Mouse (Mus musculus) splenic B cell, adult 2 months (primary cell): ENCODE results near the gene Adamts15.
A peak's percentile ranks its signal among the peaks of the same experiment; 100 is the strongest.

Source experiments
- DNase-seq: peaks from one replicate; pipeline ENCODE4 v3.0.0-alpha.2; 2011; ENCODE audit warnings: low read depth, low spot score
- H3K27me3 ChIP-seq: 2 replicates; pipeline ENCODE4 v1.6.1; 2012; ENCODE audit warnings: mild to moderate bottlenecking, low read length, moderate library complexity, mixed read lengths; ENCODE audit not compliant: control insufficient read depth, poor library complexity, insufficient read depth, severe bottlenecking
- H3K36me3 ChIP-seq: 2 replicates; pipeline ENCODE4 v1.6.1; 2012; ENCODE audit warnings: mild to moderate bottlenecking, low read length, moderate library complexity, mixed read lengths; ENCODE audit not compliant: control insufficient read depth, poor library complexity, insufficient read depth, severe bottlenecking

Gene Adamts15

GRCm38 (mm10) chr9:30942512-30943313 is 20.5 kb upstream of the Adamts15 start, which contains the start of gene Adamts8:
Gene Adamts8, plus strand, starts transcription at chr9:30942562.
- Histone ChIP-seq H3K36me3 (no peaks in the 10 kb centered on the region), H3K27me3 (no peaks in the 10 kb centered on the region)
- no peak for DNase-seq

- H3K36me3 ChIP-seq = no peaks in the 10 kb centered on the region
- no peaks in the 10 kb centered on the region for H3K27me3 ChIP-seq
- peak; percentile 59 for DNase-seq
Measured at GRCm38 (mm10) chr9:30940328-30940727, 18.1 kb upstream of the Adamts15 start.

DNA sequence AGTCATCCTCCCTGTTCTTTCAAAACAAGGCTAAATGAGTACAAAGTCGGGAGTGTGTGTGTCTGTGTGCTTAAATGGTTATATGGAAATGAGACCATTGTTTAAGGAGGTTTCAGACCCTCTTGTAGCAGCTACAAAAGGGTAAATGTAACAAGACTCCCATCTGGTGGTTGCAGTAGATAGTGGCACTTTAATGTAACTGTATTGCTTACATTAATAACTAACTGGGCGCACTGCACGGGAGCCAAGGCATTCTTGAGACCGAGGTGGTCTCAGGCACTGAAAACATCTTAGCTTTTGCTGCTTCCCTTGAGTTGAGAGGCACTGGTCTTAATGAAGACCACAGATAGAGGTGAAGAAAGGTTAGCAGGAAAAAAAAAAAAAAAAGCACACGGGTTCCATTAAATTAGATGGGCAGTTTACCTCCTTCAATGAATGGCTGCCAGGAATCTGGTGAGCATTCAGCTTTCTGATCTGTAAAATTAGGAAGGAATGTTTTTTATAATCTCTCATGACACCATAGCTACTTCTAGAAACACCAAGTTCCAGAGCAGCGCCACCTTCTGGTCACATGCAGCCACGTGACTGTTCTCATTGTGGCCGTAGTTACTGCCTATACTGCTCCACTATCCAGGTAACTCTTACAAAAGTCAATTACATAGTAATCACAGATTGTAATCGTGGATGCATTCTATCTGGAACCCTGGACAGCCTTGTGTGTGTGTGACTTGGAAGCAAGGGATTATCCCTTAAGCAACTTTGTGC is 14.6 kb upstream of the Adamts15 start:
- DNase-seq = peak; percentile 22
- Histone ChIP-seq H3K36me3 (no peaks in the 10 kb centered on the region), H3K27me3 (no peaks in the 10 kb centered on the region)

DNA sequence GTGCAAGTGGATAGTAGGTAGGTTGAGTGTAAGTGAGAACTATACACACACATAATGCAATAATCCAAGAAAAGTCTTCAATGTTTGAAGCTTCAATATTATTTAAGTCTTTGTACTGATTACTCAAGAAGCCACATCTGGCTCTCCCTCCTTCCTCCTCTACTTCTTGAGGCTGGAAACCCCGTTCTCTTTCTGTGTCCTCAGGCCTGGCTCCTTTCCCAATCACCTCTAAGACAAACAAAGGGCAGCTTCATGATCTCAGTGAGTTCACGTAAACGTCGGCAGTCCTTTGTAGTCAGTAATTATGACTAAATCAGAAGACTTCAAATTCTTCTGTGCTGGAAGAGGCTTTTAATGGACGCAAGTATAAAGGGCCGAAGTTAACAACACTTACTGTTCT is 12.6 kb upstream of the Adamts15 start:
- Histone ChIP-seq H3K27me3 (no peaks in the 10 kb centered on the region), H3K36me3 (no peaks in the 10 kb centered on the region)
- DNase-seq = no peak

DNA sequence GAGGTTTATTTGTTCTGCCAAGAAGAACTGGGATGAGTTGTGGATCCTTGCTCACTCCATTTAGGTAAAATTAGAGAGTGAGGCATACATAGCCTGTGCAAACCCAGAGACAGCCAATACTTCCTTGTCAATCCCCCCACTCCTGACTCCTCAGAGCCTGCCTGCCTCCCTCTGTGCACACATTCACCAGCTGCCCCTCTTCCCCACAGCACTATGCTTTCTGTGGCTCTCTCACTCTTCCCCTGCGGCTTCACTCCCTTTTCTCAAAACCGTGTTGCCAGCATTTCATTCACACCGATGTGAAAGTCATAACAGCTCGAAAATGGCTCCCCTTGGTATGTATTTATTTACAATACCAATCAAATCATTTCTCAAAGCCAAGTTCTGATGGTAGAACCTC is 10.1 kb upstream of the Adamts15 start:
- Histone ChIP-seq H3K36me3 (no peaks in the 10 kb centered on the region), H3K27me3 (no peaks in the 10 kb centered on the region)
- no peak for DNase-seq

GRCm38 (mm10) chr9:30928759-30929158 is 6.5 kb upstream of the Adamts15 start:
- H3K27me3 ChIP-seq = no peaks in the 10 kb centered on the region
- DNase-seq = no peak
- no peaks in the 10 kb centered on the region for H3K36me3 ChIP-seq

DNA sequence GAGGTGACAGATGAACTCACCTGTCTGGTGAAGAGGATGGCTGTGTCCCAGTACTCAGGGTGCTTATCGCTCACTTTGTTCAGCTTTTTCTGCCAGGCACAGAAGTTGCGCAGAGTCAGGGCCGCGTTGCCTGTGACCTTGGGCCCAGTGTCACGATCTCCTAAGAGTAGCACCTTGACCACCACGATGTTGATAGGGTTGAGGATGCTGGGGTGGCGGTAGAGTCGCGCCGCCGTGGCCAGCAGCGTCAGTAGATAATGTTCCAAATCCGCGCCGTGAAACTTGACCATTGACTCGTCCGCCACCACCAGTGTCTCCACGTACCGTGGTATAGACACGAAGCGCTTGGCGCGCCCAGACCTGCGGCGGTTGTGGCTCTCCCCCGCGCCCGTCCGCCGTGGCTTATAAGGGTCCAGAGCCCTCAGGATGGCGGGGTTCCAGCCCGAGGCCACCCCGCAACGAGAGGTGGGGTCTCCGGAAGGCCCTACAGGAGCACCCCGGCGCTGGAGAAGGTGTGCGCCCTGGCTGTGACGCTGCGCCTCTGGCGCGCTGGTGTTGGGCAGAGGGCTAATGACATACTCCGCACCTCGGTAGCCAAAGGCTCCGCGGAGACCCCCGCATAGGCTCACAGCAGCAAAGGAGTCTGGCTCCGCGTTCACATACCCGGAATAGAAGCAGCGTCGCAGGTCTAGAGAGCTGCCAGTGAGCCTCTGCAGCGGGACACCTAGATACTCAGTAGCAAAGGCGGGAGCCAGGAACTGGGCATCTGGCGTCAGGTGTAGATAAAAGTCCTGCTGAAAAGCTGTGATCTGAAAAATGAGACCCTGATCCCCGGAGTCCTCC is 770 bp downstream of the Adamts15 start:
- no peaks in the 10 kb centered on the region for H3K36me3 ChIP-seq
- H3K27me3 ChIP-seq = no peaks in the 10 kb centered on the region
- DNase-seq = no peak

DNA sequence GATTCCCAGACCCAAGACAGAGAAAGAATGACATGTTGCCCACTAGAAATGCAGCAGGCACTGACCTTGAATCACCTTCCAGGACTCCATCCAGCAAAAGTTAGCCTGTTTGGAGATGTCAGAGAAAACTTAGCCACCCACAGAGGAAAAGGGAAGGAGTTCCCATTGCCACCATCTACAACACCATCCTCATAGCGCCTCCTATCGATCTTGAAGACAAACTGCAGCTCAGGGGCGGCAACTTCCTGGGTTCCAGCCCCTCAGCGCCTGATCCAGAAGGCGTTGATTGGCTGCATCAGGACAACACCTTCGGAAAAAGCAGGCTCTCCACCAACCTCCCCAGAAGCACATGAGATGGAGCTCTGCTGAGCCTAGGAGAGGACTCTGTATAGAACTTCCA is 1.5 kb downstream of the Adamts15 start:
- Histone ChIP-seq H3K27me3 (no peaks in the 10 kb centered on the region), H3K36me3 (no peaks in the 10 kb centered on the region)
- no peak for DNase-seq

- H3K36me3 ChIP-seq = no peaks in the 10 kb centered on the region
- H3K27me3 ChIP-seq = no peaks in the 10 kb centered on the region
- no peak for DNase-seq
Measured at GRCm38 (mm10) chr9:30919686-30920085, 2.6 kb downstream of the Adamts15 start.

DNA sequence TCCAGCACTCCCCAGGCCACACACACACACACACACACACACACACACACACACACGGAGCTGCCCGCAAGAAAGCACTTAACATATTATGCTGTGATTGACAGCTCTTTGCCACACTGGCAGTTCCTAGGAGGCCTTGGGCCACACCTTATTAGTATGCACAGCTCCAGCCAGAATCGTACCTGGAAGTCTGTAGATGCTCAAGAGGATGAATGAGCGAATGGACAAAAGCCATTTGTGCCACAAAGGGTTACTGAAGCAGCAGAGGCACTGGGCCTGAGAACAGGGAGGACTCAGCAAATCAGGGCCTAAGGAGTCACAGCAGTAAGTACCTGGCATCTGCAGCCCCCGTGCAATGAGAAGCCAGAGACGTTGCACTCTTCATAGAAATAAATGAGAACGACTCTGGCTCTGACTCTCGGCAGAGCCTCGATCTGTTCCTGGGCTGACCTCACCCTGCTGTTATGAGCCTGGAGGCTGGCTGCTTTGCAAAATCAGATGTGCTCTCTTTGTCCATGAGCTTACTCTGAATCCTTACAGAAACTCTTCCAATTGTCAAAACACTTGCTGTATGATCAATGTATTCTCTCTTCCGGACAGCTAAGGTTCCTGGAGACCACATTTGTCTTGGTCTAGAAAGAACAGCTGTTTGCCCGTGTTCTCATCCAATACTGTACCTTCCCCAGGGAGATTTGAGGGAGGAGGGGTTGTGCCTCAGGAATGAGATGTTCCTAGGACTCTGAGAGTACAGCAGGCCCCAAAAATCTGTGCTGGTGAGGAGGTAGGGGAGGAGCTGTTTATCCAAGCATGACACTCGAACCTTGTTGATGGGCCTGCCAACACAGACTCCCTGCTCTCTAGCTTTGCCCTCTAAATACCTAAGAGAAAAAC is 3.5 kb downstream of the Adamts15 start:
- H3K27me3 ChIP-seq = no peaks in the 10 kb centered on the region
- no peaks in the 10 kb centered on the region for H3K36me3 ChIP-seq
- no peak for DNase-seq

DNA sequence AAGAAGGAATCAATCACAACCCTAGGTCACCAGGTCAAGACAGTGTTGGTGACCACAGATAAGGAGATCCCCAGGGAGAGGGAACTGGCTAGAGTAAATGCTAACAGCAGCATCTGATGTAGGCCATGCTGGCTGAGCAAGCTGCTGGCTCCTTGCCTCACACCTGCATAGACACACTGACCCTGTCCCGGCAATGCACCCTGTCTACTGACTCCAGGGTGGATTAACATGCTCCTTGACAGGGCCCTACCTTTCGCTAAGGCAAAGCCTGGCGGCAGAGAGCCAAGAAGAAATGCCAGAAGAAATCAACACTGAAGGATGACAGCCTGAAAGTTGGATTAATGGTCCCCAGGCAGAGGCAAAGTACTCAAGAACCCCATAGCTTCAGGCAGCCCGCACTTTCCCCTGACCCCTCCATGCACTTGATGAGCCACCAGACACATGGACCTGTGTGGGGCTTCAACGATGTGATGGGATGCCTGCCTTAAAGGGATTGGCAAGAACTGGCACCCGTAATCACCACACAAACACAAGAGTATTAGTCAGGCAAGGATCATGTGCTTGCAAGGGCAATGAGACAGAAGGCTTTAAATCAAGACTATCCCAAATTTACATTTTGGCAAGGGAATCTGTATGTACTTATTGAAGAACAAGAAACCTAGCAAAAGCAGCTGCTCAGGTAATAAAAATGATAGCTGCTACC is 5.8 kb downstream of the Adamts15 start:
- H3K36me3 ChIP-seq = no peaks in the 10 kb centered on the region
- no peaks in the 10 kb centered on the region for H3K27me3 ChIP-seq
- no peak for DNase-seq

GRCm38 (mm10) chr9:30914241-30914640 is 8.0 kb downstream of the Adamts15 start:
- no peak for DNase-seq
- Histone ChIP-seq H3K27me3 (no peaks in the 10 kb centered on the region), H3K36me3 (no peaks in the 10 kb centered on the region)

GRCm38 (mm10) chr9:30913429-30913828 is 8.8 kb downstream of the Adamts15 start:
- H3K27me3 ChIP-seq = no peaks in the 10 kb centered on the region

More at GRCm38 (mm10) chr9:30913429-30913828, 8.8 kb downstream of the Adamts15 start:
- H3K36me3 ChIP-seq = no peaks in the 10 kb centered on the region
- no peak for DNase-seq
